Mouse (Mus musculus) layer of hippocampus, postnatal 10 days (tissue): ENCODE results near the gene Heg1. TPM values are rescaled to one million over a fixed set of nuclear protein-coding genes. Genes with fewer than 3 reads are reported as not detected.

Experiments
- DNase-seq, 2 experiments: peaks; one replicate each; pipeline ENCODE4 v3.0.0; 2021; ENCODE audit warnings: low spot score in 2 of 2
- total RNA-seq, 2 experiments: library from RNA; stranded (reverse); gene quantifications; 2 replicates each; pipeline ENCODE4 v1.2.3; 2021

Heg1 gene
- total RNA-seq, 2 experiments from 2014 or later = 31.9 to 32.4 TPM

- no peak for DNase-seq
Observed at GRCm38 (mm10) chr16:33676347-33677312, 7.5 kb upstream of the Heg1 start.

GRCm38 (mm10) chr16:33677313-33677690, 6.9 kb upstream of the Heg1 start:
- DNase-seq = no peak

- no peak for DNase-seq
Observed at GRCm38 (mm10) chr16:33677901-33678300, 6.3 kb upstream of the Heg1 start.

- no peak for DNase-seq
Observed at GRCm38 (mm10) chr16:33680271-33680670, 3.9 kb upstream of the Heg1 start.

- DNase-seq = no peak
Observed at GRCm38 (mm10) chr16:33680816-33681215, 3.4 kb upstream of the Heg1 start.

GRCm38 (mm10) chr16:33681661-33682060, 2.5 kb upstream of the Heg1 start:
- DNase-seq = no peak

- DNase-seq = no peak
Observed at GRCm38 (mm10) chr16:33682651-33683050, 1.5 kb upstream of the Heg1 start.

GRCm38 (mm10) chr16:33683206-33684161, 686 bp upstream of the Heg1 start:
- no peak for DNase-seq

- peak in 1 of 2 experiments; percentile 30 for DNase-seq
Observed at GRCm38 (mm10) chr16:33684703-33685701, 832 bp downstream of the Heg1 start.

- no peak for DNase-seq
Observed at GRCm38 (mm10) chr16:33686056-33686455, 1.9 kb downstream of the Heg1 start.

- no peak for DNase-seq
Observed at GRCm38 (mm10) chr16:33687724-33688123, 3.6 kb downstream of the Heg1 start.

- DNase-seq = no peak
Observed at GRCm38 (mm10) chr16:33690975-33691747, 7.0 kb downstream of the Heg1 start.

- DNase-seq = no peak
Observed at GRCm38 (mm10) chr16:33693553-33693952, 9.4 kb downstream of the Heg1 start.

GRCm38 (mm10) chr16:33696811-33697575, 12.8 kb downstream of the Heg1 start:
- DNase-seq = peak; percentile 58 to 72

- DNase-seq = no peak
Observed at GRCm38 (mm10) chr16:33697576-33698276, 13.6 kb downstream of the Heg1 start.

GRCm38 (mm10) chr16:33698277-33698790, 14.2 kb downstream of the Heg1 start:
- DNase-seq = no peak

GRCm38 (mm10) chr16:33700584-33700983, 16.4 kb downstream of the Heg1 start:
- no peak for DNase-seq

GRCm38 (mm10) chr16:33701872-33702271, 17.7 kb downstream of the Heg1 start:
- no peak for DNase-seq
